Mouse (Mus musculus): ENCODE measurements around the gene Gldc.

DNA sequence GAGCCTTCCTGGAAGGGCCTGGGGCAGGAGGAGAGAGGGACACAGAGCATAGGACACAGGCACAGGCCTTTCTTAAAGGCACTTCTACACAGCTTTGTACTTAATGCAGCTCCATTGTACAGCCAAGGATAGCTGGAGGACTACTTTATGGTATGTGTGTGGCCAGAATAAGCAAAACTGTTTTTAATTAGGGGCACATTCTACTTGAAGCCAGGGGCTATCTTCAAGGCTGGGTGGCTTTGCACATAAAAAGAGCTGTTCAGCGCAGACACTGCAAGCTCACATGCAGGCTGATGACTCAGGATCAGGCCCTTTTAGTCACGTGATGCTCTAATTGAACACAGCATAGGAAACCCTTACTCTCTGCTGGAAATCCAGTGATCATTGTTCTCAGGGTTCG, 79.0 kb downstream of the Gldc start:
- no peak for TF ChIP-seq CTCF (IDR thresholded peaks at IDR 0.05; ENCODE audit: borderline replicate concordance, insufficient read depth, low read length)
- no peak for TF ChIP-seq POLR2A (IDR thresholded peaks at IDR 0.05; ENCODE audit: low read depth, low read length)
